Mouse (Mus musculus): ENCODE measurements around the gene Arrb2. TPM values are rescaled to one million over a fixed set of nuclear protein-coding genes. Genes with fewer than 3 reads are reported as not detected.

Arrb2 gene
- total RNA-seq, 2 experiments from 2014 or later: 12.0 to 12.7 TPM

Small RNA genes within 50 kb of the gene (microRNA-seq; reads per million reads assigned to microRNA genes)
- gene Mir7115: 0.35 to 0.41 reads per million in 2 experiments

Other genes with a start within 250 kb of the Arrb2 start
- gene Slc16a11, start 219.9 kb upstream of the Arrb2 start, total RNA-seq (2021): under 1 TPM in 1 of 2 experiments, not detected in 1; 0.43 TPM
- 1 to 10 TPM; 6.3 to 6.5 TPM for gene Slc16a13, start 211.6 kb upstream of the Arrb2 start, total RNA-seq (2021)
- gene Bcl6b, start 202.8 kb upstream of the Arrb2 start, total RNA-seq (2021): 10 to 100 TPM; 47.0 to 53.6 TPM
- gene 0610010K14Rik, start 194.7 kb upstream of the Arrb2 start, total RNA-seq (2021): 10 to 100 TPM; 72.3 to 79.4 TPM
- gene Gm21988, start 192.8 kb upstream of the Arrb2 start, total RNA-seq (2021): 1 to 10 TPM; 2.4 to 2.6 TPM
- 10 to 100 TPM; 95.8 to 96.1 TPM for gene Rnasek, start 192.8 kb upstream of the Arrb2 start, total RNA-seq (2021)
- gene Alox12, start 177.3 kb upstream of the Arrb2 start, total RNA-seq (2021): 1 to 10 TPM; 2.8 to 3.0 TPM
- under 1 TPM in 1 of 2 experiments, not detected in 1; 0.20 TPM for gene Alox12e, start 110.0 kb upstream of the Arrb2 start, total RNA-seq (2021)
- gene Alox15, start 80.6 kb upstream of the Arrb2 start, total RNA-seq (2021): under 1 TPM; 0.19 to 0.52 TPM
- 10 to 100 TPM; 25.6 to 27.9 TPM for gene Pelp1, start 22.6 kb upstream of the Arrb2 start, total RNA-seq (2021)
- gene Med11, start 19.3 kb downstream of the Arrb2 start, total RNA-seq (2021): 10 to 100 TPM; 12.3 to 13.2 TPM
- 1 to 10 TPM in 1 of 2 experiments, under 1 TPM in 1; 0.92 to 2.0 TPM for gene Zmynd15, start 26.8 kb downstream of the Arrb2 start, total RNA-seq (2021)
- 1 to 10 TPM; 6.2 to 6.5 TPM for gene Cxcl16, start 27.3 kb downstream of the Arrb2 start, total RNA-seq (2021)
- gene Tm4sf5, start 72.6 kb downstream of the Arrb2 start, total RNA-seq (2021): 1 to 10 TPM; 1.7 to 2.5 TPM
- under 1 TPM in 1 of 2 experiments, not detected in 1; 0.43 TPM for gene Vmo1, start 82.0 kb downstream of the Arrb2 start, total RNA-seq (2021)
- not detected for gene Gltpd2, start 86.6 kb downstream of the Arrb2 start, total RNA-seq (2021)
- gene Psmb6, start 92.7 kb downstream of the Arrb2 start, total RNA-seq (2021): 100 to 1,000 TPM; 296 TPM
- not detected for gene Gm40193, start 100.3 kb downstream of the Arrb2 start, total RNA-seq (2021)
- gene Pld2, start 107.4 kb downstream of the Arrb2 start, total RNA-seq (2021): 1 to 10 TPM; 8.3 to 9.3 TPM
- 10 to 100 TPM; 38.2 to 42.5 TPM for gene Mink1, start 130.2 kb downstream of the Arrb2 start, total RNA-seq (2021)
- gene 4930544D05Rik, start 183.2 kb downstream of the Arrb2 start, total RNA-seq (2021): not detected
- not detected for gene Chrne, start 186.6 kb downstream of the Arrb2 start, total RNA-seq (2021)
- gene Gp1ba, start 206.5 kb downstream of the Arrb2 start, total RNA-seq (2021): under 1 TPM; 0.16 to 0.26 TPM
- 10 to 100 TPM; 42.1 to 42.8 TPM for gene Rnf167, start 214.6 kb downstream of the Arrb2 start, total RNA-seq (2021)
- gene Slc25a11, start 214.8 kb downstream of the Arrb2 start, total RNA-seq (2021): 100 to 1,000 TPM; 311 to 313 TPM
- gene Pfn1, start 222.0 kb downstream of the Arrb2 start, total RNA-seq (2021): 100 to 1,000 TPM; 572 to 580 TPM
- 1,000 to 10,000 TPM; 1,339 to 1,391 TPM for gene Eno3, start 224.6 kb downstream of the Arrb2 start, total RNA-seq (2021)
- gene Spag7, start 236.8 kb downstream of the Arrb2 start, total RNA-seq (2021): 10 to 100 TPM; 86.2 to 92.3 TPM

Measured in heart, postnatal 4 days (tissue).